Mouse (Mus musculus): ENCODE results near the gene Gng8. TPM values are rescaled to one million over a fixed set of nuclear protein-coding genes. Genes with fewer than 3 reads are reported as not detected.

Gng8 gene
- polyA plus RNA-seq, 1 experiment from 2014 or later: 1.6 TPM

DNA sequence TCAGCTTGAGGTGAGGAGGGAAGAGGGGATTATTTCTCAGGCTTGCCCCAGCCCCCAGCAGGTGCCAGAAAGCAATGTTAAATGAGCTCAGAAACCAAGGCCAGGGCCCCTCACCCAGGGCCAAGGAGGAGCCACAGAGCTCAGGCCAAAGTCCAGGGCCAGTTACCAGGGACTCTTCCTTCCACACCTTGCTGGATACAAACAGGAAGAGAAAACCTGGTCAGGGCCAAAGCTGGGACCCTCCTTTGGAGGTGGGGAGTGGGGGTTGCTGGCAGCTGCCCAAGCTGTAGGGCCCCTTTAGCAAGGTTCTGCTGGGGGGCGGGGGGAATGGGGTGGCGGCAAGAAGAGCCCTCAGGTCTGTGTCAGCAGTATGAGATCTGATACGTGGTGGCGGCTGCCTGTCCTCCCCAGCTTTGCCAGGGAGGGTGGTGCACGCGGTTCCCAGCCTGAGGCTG, 30.3 kb downstream of the Gng8 start:
- Histone ChIP-seq H3K27me3 (replicated peaks; ENCODE audit: control insufficient read depth, insufficient read depth, low read length) (no peaks in the 10 kb centered on the region), H3K9ac (ENCODE audit: low read depth, low read length) (peak overlapping the region; percentile 98), H3K9me3 (ENCODE audit: control insufficient read depth, low read length) (no peaks in the 10 kb centered on the region), H3K4me1 (ENCODE audit: control insufficient read depth, insufficient read depth, low read depth, low read length) (peaks cover 47% of the 10 kb centered on the region), H3K4me2 (ENCODE audit: low read length) (peak overlapping the region; percentile 92), H3K36me3 (ENCODE audit: control insufficient read depth, insufficient read depth, low read length) (peaks cover 19% of the 10 kb centered on the region), H3K27ac (ENCODE audit: low read depth, low read length) (peak overlapping the region; percentile 99), H3K4me3 (ENCODE audit: low read length) (peak overlapping the region; percentile 60)
- WGBS: 29% methylated on average over 6 of the region's 6 CpGs
- no peak for ATAC-seq

- Histone ChIP-seq H3K27ac (ENCODE audit: low read depth, low read length) (peak overlapping the region; percentile 99), H3K27me3 (replicated peaks; ENCODE audit: control insufficient read depth, insufficient read depth, low read length) (no peaks in the 10 kb centered on the region), H3K9ac (ENCODE audit: low read depth, low read length) (peak overlapping the region; percentile 98), H3K4me3 (ENCODE audit: low read length) (peak overlapping the region; percentile 60), H3K36me3 (ENCODE audit: control insufficient read depth, insufficient read depth, low read length) (peaks cover 15% of the 10 kb centered on the region), H3K4me2 (ENCODE audit: low read length) (peak overlapping the region; percentile 92), H3K4me1 (ENCODE audit: control insufficient read depth, insufficient read depth, low read depth, low read length) (peaks cover 47% of the 10 kb centered on the region), H3K9me3 (ENCODE audit: control insufficient read depth, low read length) (no peaks in the 10 kb centered on the region)
- 33% methylated on average over 10 of the region's 10 CpGs for WGBS
- ATAC-seq: no peak
Observed at GRCm38 (mm10) chr7:16922360-16922973, 30.9 kb downstream of the Gng8 start.

GRCm38 (mm10) chr7:16923283-16924036, 31.9 kb downstream of the Gng8 start:
- Histone ChIP-seq H3K27me3 (replicated peaks; ENCODE audit: control insufficient read depth, insufficient read depth, low read length) (no peaks in the 10 kb centered on the region), H3K27ac (ENCODE audit: low read depth, low read length) (peak overlapping the region; percentile 99), H3K36me3 (ENCODE audit: control insufficient read depth, insufficient read depth, low read length) (peaks cover 5% of the 10 kb centered on the region), H3K4me2 (ENCODE audit: low read length) (peak overlapping the region; percentile 92), H3K9ac (ENCODE audit: low read depth, low read length) (peak overlapping the region; percentile 98), H3K9me3 (ENCODE audit: control insufficient read depth, low read length) (no peaks in the 10 kb centered on the region), H3K4me3 (ENCODE audit: low read length) (peak overlapping the region; percentile 60), H3K4me1 (ENCODE audit: control insufficient read depth, insufficient read depth, low read depth, low read length) (peaks cover 40% of the 10 kb centered on the region)
- no peak for ATAC-seq
- WGBS: under 1% methylated on average over 49 of the region's 57 CpGs

DNA sequence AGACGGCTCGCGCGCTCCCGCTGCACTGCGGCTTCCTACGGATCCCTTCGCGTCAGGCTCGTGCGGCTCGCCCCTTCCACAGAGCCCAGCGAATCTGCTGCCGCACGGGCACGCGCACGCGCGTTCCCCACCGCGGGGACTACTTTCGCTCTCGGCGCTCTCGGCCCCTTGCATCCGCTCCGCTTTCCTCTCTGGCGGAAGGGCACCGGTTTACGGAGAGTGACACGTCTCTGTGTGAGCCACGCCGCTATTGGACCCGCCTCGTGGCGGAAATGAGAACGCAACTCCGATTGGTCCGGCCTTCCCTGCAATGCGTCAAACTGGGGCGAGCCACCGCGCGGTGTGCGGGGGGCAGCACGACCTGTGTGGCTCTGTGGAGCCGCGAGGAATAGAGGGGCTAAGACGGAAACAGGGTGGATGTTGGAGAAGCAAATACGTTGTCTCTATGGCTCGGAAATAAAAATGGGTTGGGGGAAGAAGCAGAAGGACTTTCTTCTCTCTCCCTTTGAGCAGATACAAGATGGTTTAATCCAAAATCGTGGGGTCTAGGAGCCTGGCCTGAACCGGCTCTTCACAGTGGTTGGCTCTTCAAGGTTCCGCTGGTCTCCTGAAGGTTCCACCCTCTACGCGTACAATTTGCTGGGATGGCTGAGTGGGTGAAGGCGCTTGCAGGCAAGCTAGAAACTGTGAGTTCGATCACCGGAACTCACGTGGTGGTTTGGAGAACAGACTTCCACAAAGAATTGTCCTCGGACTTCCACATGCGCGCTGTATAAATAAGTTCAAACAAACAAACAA, 32.6 kb downstream of the Gng8 start, which contains the start of gene Calm3:
Gene Calm3 (minus strand): TSS at position 78 of the 798 bp plus-strand sequence.
- Histone ChIP-seq H3K27ac (ENCODE audit: low read depth, low read length) (peak within 1 kb of the TSS; percentile 99), H3K27me3 (replicated peaks; ENCODE audit: control insufficient read depth, insufficient read depth, low read length) (no peaks in the 10 kb centered on the region), H3K9me3 (ENCODE audit: control insufficient read depth, low read length) (no peaks in the 10 kb centered on the region), H3K4me1 (ENCODE audit: control insufficient read depth, insufficient read depth, low read depth, low read length) (peaks cover 32% of the 10 kb centered on the region), H3K4me2 (ENCODE audit: low read length) (peak within 1 kb of the TSS; percentile 92), H3K9ac (ENCODE audit: low read depth, low read length) (peak within 1 kb of the TSS; percentile 98), H3K36me3 (ENCODE audit: control insufficient read depth, insufficient read depth, low read length) (no peaks in the 10 kb centered on the region), H3K4me3 (ENCODE audit: low read length) (peak within 1 kb of the TSS; percentile 60)
- WGBS: 2% methylated on average over 64 of the region's 64 CpGs
- ATAC-seq: peak; percentile 92

DNA sequence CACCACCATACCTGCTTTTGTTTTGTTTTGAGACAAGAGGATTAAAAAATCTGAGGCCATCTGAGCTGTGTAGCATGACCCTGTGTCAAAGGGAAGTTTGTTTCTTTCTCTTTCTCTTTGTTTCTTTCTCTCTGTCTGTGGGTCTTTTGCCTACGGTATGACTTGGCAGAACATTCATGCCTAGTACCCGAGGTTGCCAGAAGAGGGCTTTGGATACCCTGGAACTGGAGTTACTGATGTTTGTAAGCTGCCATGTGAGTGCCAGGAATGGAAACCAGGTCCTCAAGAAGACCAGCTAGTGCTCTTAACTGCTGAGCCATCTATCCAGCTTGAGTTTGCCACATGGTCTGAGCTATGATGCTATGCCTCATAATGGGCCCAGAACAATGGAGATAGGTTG, 36.8 kb downstream of the Gng8 start:
- Histone ChIP-seq H3K4me3 (ENCODE audit: low read length) (no peak overlapping the region), H3K9ac (ENCODE audit: low read depth, low read length) (no peak overlapping the region), H3K9me3 (ENCODE audit: control insufficient read depth, low read length) (no peaks in the 10 kb centered on the region), H3K27ac (ENCODE audit: low read depth, low read length) (no peak overlapping the region), H3K4me2 (ENCODE audit: low read length) (no peak overlapping the region), H3K4me1 (ENCODE audit: control insufficient read depth, insufficient read depth, low read depth, low read length) (peaks cover 2% of the 10 kb centered on the region; the same call in 1 of the 2 replicates), H3K27me3 (replicated peaks; ENCODE audit: control insufficient read depth, insufficient read depth, low read length) (no peaks in the 10 kb centered on the region), H3K36me3 (ENCODE audit: control insufficient read depth, insufficient read depth, low read length) (no peaks in the 10 kb centered on the region)
- no peak for ATAC-seq
- WGBS: 45% methylated on average over 2 of the region's 2 CpGs

DNA sequence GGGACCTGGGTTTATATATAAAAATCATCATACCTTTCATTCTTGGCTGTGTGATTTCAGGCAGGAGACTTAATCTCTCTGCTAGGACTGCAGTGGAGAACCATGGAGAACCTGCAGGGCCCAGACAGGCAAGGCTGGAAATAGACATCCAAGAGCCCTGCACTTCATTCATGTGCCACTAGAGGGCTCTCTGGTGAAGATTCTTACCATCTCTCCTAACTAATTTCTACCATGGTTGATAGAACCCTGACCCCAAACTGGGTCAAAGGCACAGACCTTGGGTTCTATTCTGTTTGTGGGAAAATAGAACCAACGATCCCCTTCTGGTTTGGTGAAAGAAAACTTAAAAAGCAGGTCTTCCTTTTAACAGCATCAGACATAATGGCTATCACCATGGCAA, 39.3 kb downstream of the Gng8 start:
- Histone ChIP-seq H3K27ac (ENCODE audit: low read depth, low read length) (no peak overlapping the region), H3K4me2 (ENCODE audit: low read length) (no peak overlapping the region), H3K36me3 (ENCODE audit: control insufficient read depth, insufficient read depth, low read length) (no peaks in the 10 kb centered on the region), H3K4me3 (ENCODE audit: low read length) (no peak overlapping the region), H3K9me3 (ENCODE audit: control insufficient read depth, low read length) (no peaks in the 10 kb centered on the region), H3K4me1 (ENCODE audit: control insufficient read depth, insufficient read depth, low read depth, low read length) (peaks cover 7% of the 10 kb centered on the region), H3K9ac (ENCODE audit: low read depth, low read length) (no peak overlapping the region), H3K27me3 (replicated peaks; ENCODE audit: control insufficient read depth, insufficient read depth, low read length) (no peaks in the 10 kb centered on the region)
- ATAC-seq: no peak
- WGBS: 0% methylated on average over 1 of the region's 1 CpGs

- no peak overlapping the region for H3K4me2 ChIP-seq (ENCODE audit: low read length)
- H3K9ac ChIP-seq (ENCODE audit: low read depth, low read length): no peak overlapping the region
- peaks cover 7% of the 10 kb centered on the region for H3K4me1 ChIP-seq (ENCODE audit: control insufficient read depth, insufficient read depth, low read depth, low read length)
- H3K4me3 ChIP-seq (ENCODE audit: low read length): no peak overlapping the region
- peak; percentile 73 for ATAC-seq
- no peaks in the 10 kb centered on the region for H3K9me3 ChIP-seq (ENCODE audit: control insufficient read depth, low read length)
- 19% methylated on average over 14 of the region's 14 CpGs for WGBS
- H3K27ac ChIP-seq (ENCODE audit: low read depth, low read length): peak overlapping the region; percentile 73
- no peaks in the 10 kb centered on the region for H3K36me3 ChIP-seq (ENCODE audit: control insufficient read depth, insufficient read depth, low read length)
- H3K27me3 ChIP-seq (replicated peaks; ENCODE audit: control insufficient read depth, insufficient read depth, low read length): no peaks in the 10 kb centered on the region
Observed at GRCm38 (mm10) chr7:16931968-16932627, 40.5 kb downstream of the Gng8 start.

DNA sequence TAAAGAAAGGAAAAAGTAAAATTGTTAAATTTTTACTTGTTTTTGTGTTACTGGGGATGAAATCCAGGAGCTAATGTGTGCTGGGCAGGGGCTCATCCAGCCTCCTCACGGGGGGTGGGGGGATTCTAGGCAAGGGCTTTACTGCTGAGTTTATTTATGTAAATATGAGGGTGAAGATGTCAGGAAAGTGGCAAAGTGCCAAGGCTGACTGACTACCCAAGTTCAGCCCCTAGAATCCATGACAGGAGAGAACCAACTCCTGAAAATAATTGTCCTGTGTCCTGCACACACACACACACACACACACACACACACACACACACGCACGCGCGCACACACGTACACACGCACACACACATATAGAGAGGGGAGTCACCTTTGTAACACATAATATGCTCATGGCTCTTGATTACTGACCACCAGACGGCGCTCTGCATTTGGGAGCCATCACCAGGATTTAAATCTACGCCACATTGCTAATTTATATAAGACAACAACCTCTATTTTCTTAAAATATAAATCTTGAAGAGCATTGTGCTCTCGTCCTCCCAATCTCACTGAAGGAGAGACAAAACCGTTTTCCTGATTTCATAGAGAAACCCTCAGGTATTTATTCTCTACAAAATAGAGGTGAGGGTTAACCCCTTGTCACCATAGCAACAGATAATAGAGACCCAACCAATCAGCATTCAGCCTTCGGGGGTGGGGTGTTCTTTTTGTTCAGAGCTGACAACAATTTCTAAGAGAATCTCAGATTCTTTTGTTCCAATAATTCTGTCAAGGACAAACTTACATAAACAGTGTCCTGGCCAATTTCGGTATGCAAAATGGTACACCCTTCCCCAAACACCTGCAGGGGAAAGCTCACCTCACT, 41.4 kb downstream of the Gng8 start:
- H3K27me3 ChIP-seq (replicated peaks; ENCODE audit: control insufficient read depth, insufficient read depth, low read length): no peaks in the 10 kb centered on the region
- H3K9ac ChIP-seq (ENCODE audit: low read depth, low read length): 0 out of 2 replicates have a peak overlapping the region, but pooled peaks have one; percentile 26
- peak overlapping the region; percentile 73 for H3K27ac ChIP-seq (ENCODE audit: low read depth, low read length)
- H3K36me3 ChIP-seq (ENCODE audit: control insufficient read depth, insufficient read depth, low read length): no peaks in the 10 kb centered on the region
- H3K9me3 ChIP-seq (ENCODE audit: control insufficient read depth, low read length): no peaks in the 10 kb centered on the region
- ATAC-seq: peak; percentile 56
- peak overlapping the region; percentile 30 for H3K4me2 ChIP-seq (ENCODE audit: low read length)
- no peak overlapping the region for H3K4me3 ChIP-seq (ENCODE audit: low read length)
- H3K4me1 ChIP-seq (ENCODE audit: control insufficient read depth, insufficient read depth, low read depth, low read length): peaks cover 7% of the 10 kb centered on the region
- WGBS: 34% methylated on average over 14 of the region's 14 CpGs

Data from hindbrain, embryonic 16.5 days (tissue).